Mouse (Mus musculus) adrenal gland, postnatal 36 days (tissue): ENCODE data around the gene Efnb2. TPM values are rescaled to one million over a fixed set of nuclear protein-coding genes. Genes with fewer than 3 reads are reported as not detected.

Experiments used
- DNase-seq, 2 experiments: peaks; one replicate each; pipeline ENCODE4 v3.0.0; 2021; ENCODE audit warnings: mixed read lengths in 1 of 2
- total RNA-seq, 2 experiments: library from RNA; stranded (reverse); gene quantifications; 2 replicates each; pipeline ENCODE4 v1.2.3; 2021

Gene Efnb2
- total RNA-seq, 2 experiments from 2014 or later = 12.5 to 33.4 TPM

DNA sequence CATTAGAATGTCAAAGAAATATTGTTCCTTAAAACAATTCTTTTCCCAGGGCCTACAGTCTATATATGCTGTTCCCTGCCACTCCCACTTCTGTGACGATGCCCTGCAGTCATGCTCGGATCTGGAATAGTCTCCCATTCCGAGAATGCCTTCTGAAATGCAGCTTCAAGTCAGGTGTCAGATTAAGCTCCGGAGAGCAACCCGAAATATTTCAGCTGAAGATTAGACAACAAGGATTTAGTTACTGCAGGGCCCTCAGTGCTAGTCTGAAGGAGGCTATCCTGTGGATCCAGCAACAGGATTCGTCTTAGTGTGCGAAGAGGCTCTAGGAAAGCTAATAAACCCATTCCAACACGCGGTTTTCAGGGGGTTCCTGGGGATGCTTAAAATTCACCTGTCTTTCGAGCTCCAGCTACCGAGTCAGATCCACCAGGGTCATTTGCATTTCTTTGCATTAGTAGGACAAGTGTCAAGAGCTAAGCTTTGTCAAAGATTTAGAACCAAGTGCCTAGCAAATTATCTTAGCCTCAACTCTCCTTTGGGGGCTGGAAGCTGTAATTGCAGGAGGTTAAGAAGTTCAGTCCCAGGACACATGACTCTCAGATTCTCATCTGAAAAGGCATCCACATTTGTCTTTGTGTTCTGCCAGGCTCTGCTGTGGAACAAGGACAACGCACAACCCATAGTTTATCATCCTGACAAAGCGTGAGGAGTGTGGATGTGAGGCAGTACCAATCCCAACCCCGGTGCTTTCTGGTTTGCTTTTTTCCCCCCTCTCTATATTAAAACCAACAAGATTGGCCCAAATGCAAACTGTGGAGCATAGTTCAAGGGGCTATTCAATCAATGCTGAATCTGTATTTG is 4.2 kb downstream of the Efnb2 start:
- DNase-seq = no peak

DNA sequence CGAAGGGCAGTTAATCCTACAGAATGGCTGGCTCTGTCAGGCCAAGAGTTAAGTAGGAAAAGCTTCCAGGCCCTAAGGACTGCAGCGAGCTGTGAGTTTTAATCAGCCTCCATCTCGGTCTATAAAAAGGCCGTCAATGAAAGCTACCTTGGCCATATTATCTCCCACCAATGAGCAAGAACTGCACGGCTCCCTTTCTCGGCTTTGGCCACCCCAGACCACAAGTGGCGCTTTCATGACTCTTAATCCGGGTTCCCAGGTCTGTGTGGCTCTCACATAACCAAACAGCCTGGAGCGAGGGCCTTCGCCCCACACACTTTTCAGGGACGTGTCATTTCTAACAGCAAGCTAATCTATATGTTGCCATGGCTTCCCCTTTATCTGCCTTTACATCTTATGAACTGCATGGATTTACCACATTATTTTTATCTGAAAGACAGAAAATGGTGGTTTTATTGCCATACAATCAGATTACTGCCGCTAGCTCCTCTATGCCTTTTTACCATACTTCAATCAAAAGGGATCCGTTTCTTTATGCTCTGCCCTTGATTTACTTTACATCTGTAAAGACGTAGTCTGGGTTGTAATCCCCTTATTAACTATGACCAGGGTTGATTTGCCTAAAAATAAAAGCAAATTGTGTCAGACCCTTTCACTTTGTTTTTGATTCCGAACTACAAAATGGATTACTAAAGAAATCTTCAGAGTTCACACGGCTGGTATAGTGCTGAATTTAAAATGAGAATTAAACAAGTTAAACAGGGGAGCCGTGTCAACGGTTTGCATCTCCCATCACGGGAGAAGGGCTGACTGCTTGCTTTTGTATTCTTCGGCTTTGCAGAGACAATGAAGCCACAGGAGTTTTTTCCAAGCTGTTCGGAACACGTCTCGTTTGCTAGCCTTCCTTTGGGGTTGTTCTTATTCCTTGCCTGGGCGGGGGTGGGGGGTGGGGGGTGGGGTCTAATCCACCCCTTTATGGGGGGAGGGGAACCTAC is 5.4 kb downstream of the Efnb2 start:
- no peak for DNase-seq

DNA sequence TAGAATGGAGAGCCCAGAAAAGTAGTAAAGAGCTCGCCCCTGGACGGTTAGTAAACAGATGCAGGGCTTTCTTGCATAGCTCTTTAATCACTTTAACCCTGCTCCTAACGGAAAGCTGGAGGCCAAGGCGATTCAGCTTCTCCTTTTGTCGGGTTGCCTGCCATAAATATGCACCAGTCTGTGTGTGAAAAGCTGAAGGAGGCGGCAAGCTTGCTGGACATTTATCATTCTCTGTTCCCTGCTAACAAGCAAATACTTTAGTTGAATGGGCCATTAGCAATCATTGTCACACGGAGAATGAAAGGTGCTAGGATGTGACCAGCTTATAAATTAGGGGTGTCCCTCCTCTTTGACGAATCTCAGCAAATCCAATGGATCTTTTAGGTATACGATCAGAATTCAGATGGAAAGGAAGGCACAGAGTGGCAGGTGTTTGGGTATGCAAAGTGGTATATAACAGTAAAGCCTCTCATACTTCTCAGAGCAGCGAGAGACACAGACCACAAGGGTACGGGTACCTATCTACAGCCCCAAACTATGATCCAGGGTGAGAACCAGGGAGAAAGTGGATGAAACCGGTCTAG is 7.0 kb downstream of the Efnb2 start:
- DNase-seq = no peak

DNA sequence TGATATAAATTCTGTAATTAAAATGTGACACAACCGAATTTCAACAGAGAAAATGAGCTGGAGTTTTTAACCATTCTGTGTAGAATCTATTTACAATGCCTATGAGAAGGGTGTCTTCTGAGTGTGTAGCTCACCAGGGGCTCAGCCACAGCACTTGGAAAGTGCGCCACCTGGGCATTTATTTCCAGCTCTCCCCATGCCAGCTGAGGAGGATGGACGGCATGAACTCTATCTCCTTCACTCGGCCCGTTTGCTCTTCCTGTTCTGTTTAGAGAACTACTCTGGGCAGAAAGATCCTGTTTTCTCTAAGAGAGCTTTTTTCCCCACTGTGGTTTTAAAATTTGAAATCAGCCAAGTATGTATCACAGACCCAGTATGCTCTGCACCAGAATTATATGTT is 7.7 kb downstream of the Efnb2 start:
- DNase-seq = no peak

DNA sequence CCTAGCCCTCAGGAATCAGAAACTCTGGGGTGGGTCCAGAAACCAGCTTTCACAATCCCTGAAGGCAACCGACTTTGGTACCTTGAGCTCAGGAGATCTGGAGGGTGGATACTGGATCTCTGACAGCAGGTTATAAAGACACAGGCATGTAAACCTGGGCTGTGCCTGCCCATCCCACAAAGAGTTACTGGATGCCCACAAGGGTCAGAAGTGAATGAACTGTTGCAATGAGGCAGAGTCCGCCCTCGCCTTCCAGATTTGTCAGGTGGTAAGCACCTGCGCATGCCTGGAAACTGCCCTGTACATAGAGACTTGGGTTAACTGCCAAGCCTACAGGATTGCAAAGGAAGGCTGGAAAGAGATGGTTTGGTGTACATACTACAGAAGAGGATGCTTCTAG is 8.7 kb downstream of the Efnb2 start:
- no peak for DNase-seq

DNA sequence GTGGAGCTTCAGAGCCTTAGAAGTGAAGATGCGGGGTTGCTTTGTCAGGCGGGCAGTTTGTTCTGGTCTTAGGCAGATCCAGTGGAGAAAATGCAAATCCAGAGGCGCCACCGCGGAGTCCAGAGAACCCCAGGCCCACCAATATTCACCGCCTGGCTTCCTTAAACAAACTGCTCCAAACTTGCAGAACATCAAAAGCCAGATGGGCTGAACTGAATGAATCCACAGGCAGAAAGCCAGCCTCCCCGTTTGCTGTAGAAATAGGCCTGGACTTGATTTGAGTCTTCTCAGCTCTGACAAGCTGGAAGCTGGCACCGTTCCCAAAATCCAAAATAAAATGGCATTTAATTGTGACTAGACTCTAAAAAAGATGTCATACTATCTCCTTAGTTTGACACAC is 11.1 kb downstream of the Efnb2 start:
- DNase-seq = no peak

DNA sequence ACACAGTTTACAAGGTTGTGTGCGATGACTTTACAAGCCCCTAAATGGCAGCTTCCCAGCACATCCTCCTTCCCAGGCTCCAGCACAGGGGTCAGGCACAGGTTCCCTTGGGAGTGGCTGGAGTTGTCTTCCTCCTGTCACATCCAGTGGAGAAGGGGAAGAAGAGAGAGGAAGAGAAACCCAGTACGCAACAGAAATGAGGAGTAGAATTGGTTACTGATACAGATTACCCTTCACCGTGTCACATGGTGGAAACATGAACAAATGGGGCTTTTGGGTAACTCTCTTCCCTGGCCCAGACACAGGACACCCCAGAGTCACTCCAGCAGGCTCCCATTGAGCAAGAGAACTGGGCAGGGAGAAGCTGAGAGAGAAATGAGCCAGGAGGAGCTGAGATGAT is 11.5 kb downstream of the Efnb2 start:
- no peak for DNase-seq

DNA sequence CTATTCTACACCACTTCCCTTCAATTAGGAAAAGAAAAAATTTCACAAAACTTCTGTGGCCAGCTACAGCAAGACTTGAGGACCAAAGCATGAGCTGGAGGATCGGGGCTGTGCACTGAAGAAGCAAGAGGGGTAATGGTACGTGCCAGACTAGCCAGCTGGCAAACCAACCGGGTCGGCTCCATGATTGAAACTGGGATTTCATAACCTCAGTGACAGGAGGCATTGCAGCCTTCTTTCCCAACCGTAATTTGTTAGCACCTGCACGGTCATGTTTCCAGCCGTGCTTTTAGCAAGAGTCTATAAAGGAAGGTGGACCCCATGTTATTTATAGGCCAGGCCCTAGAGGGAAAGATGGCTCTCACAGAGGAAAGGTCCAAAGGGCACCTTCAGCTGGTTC is 12.4 kb downstream of the Efnb2 start:
- DNase-seq = no peak

DNA sequence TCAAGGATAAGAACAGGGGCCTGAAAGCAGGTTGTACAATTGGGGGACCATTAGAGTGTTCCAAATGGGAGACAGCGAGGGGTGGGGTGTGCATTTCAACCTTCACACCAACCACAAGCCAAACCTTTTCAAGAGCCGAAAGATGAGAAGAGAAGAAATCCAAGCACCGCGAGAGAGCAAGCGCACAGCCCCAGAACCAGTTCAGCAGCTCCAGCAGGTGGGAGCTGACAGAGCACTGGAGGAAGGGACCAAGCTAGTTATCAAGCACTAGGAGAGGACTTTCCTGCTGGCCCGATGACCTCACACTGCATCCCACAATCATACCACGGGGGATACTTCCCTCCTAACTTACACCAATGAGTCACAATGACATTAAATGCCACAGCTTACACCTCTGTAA is 13.2 kb downstream of the Efnb2 start:
- no peak for DNase-seq

DNA sequence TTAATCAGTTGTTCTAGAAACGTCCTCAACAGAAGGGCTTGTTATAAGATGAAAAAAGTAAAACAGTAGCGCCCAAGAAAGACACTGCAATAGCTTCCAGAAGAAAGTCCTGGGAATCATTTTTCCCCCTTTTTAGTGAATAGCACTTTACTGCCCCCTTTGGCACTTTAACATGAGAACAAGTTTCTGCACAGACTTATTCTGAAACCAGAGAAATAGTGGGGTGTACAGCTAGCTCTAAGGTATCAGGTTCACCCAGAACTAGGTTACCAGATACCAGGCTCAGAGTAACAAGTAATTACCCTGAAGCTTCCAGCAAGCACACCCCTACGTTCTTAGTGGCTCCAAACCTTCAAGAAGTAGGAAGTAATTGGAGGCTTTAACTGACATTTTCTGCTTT is 13.7 kb downstream of the Efnb2 start:
- no peak for DNase-seq

DNA sequence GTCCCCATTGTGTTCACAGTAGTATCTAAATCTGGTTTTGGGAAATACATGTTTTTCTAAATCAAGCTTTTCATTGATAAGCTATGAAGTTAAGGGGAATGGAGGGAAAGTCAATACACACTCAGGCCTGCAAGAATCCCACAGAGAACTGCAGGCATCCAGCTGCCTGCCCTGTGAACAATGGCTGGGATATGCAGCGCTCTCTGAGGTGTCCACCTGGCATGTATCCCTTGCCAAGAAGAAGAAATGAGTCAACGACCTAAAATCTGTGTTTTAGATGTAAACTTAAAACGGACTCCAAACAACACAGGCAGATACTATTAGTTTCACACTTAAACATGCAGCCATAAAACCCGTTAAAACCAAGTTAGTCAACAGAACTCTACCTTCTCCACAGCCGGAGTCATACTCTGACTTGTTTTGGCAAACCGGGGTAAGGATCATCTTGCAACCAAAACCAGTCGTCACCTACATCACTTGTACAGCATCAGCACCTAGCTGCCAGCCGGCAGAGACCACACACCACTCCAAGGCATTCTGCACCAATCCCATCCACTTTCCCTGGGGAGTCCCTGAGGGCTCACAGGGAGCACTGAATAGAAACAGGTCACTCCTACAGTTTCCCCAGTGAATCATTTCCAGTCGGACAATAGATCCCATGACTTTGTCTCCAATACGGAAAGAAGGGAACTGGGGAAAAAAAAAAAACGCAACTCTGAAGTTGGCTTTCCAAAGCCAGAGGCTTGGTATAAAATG is 16.7 kb downstream of the Efnb2 start:
- DNase-seq = no peak

DNA sequence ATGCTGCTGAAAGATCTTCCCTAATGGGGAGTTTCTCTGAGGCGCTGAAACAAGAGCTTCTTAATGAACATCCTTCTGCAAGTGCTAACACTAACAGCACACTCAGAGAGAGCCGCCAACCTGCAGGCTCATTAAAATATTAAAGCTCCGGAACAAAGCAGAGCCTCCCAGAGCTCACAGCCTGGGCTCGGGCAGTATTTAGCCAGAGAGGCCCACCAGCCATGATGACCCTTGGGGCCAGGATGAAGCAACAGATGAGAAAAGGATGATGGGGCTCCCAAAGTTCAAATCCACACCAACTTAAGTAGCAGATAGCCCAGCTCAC is 20.8 kb downstream of the Efnb2 start:
- DNase-seq = no peak

DNA sequence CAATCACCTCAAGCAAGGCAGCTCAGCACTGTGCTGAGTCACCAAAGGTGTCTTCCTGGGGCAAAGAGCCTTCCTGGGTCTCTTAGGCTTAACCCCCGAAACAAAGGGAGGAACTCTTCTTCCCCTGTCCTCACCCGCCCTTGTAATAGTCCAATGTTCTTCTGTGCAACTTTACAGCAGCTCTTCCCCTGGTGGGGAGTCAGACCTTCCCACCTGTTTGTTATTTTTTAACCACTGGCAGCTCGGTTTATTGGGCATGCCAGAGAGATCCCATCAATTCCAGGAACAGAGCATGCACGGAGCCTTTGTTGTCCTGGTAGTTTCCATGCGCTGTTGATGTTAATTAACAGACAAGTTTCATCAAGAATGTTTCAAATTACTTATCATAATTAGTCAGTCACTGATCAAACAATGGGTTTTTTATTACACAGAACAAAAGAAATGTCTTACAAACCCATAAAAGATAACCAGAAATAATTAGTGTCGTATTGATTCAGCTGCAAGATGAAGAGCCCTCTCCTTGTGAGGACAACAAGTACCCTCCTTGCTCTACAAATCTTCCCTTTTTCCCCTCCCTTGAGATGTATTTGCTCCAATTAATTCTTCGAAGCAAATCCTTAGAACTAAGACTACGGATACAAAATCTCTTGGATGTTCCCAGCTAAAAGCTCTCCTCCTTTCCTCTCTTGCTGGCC is 21.3 kb downstream of the Efnb2 start:
- DNase-seq = no peak

DNA sequence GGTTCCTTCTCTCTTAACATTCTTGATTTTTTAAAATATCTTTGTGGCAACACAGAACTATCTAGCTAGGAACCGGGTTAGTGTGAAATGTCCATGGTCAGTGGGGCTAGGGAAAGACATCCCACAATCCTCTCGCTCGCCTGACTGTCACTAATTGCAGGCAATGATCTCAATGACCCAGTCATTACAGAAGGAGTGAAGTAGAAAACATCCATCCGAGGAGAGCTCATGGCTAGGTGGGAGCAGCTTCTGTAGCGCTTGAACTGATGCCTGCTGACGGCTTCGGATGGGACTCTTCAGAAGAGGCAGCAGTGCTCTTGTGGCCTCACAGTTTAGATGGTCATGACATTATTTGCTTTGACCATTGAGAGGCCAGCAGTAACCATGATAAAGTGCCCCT is 29.6 kb downstream of the Efnb2 start:
- no peak for DNase-seq

DNA sequence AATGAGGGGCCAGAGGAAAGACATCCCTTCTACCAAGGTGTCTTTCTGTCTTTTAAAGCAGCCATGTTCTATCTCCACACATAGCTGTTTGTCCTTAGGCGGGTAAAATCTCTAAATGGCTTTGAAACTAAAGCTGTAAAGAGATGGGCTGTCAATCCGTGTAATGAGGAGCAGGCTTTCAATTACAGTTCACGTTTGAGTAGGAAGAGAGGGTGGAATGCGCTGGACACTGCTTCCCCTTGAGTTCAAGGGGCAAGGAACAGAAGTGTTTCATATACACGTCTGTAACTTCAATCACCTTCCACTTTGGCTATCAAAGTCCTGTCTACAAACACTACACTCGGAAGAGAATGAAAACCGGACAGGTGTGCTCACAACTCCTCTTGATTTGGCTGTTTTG is 37.0 kb downstream of the Efnb2 start:
- DNase-seq = no peak

DNA sequence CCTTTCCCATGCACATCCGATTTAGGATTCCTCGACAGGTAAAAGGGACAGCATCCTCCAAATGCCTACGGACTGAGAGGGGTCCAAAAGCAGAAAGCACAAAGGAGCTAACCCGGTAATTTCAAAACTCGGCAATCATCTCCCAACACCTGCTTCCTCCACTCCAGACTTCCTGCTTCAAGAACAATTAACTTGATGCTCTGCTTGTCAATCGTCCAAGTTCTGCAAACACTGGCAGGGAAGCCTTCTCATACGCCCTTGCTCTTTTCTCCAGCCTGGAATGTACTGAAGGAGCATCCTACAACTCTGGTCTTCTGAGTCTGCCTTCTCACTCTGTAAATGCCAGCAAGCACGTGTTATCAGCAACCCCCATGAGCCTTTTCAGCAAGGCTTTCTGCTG is 37.6 kb downstream of the Efnb2 start:
- no peak for DNase-seq

DNA sequence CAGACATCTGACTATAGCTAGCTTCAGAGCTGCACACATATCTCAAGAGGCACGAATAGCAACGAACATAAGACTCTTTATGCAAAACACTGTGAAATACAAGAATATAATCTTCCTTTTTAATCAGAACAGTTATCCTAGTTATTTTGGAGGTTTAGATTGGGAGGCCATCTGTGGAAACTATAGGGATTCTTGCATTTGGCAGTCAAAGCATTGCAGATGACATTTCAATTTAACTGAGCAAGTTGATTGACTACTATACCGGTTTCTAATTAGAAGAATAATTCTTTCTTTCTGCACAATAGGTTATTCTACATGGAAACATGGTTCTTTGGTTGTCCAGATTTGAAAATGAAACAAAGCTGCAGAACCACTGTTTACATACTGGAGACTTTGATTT is 38.6 kb downstream of the Efnb2 start:
- DNase-seq = no peak

DNA sequence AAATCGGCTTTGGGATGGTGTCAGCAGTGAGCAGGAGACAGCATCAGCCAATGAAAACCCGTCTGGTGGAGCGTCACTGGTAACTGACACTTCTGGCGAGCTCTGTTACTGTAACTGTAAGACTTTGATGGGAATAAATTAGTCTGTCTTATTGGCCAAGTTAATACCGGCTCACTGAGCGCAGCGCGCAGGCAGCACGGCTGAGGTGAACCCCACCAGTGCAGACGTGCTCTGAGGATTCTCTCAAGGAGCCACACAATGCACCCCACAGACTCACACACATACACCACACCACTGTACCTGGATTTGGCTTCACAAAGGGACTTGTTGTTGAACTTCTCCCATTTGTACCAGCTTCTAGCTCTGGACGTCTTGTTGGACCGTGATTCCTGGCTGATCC is 39.0 kb downstream of the Efnb2 start:
- no peak for DNase-seq

DNA sequence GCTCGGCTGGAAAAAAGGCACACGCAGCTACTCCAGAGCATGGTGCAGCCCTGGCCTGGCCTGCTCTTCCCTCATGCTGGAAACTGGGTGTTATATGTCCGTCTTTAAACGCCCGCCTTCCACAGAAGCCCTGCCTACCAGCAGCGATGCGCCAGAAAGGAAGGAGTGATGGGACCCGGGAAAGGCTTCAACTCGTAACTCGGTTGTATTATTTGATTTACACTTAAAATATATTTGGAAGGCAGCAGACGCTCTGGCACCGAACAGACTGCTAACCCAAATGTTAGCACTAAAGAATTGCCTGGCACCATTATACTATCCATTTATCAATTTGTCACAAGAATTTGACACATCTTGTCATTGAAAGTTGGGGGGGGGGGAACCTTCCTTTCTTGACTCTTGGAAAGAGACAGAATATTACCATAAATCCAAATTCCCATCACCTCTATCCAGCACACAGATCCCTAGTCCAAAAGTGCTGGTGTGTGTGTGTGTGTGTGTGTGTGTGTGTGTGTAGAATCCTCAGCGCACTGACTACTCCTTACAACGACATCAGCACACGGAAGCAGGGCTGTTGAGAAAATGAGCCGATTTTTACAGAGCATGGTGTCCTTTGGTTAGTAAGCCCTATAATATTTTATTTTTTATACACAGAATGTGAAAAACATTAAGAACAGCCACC is 39.7 kb downstream of the Efnb2 start:
- no peak for DNase-seq

DNA sequence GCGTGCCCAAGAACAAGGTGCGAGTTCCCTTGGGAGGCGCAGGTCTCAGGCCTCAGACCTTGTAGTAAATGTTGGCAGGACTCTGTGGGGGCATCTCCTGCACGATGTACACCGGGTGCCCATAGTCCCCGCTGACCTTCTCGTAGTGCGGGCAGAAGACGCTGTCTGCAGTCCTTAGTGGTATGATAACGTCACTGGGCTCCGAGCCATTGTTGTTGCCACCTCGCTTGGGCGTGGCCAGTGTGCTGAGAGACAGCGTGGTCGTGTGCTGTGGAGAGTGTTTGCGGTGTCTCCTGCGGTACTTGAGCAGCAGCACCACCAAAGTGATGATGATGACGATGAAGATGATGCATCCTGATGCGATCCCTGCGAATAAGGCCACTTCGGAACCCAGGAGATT is 40.5 kb downstream of the Efnb2 start:
- no peak for DNase-seq
